Mouse (Mus musculus) heart, postnatal 0 days (tissue): Measurements from ENCODE around the gene Espn. TPM values are rescaled to one million over a fixed set of nuclear protein-coding genes. Genes with fewer than 3 reads are reported as not detected.
A peak's percentile ranks its signal among the peaks of the same experiment; 100 is the strongest.

ENCODE experiments used
- ATAC-seq: fragments of 200-750 bp; cut with Nextera tagmentation; 2 replicates; pipeline ENCODE4 v1.8.0; 2017; ENCODE audit warnings: low read depth, moderate number of reproducible peaks, moderate library complexity; ENCODE audit not compliant: insufficient read depth
- DNase-seq: peaks from one replicate; pipeline ENCODE4 v3.0.0-alpha.2; 2016; ENCODE audit warnings: low spot score
- H3K27ac ChIP-seq: fragments of 300-500 bp; sonication (generic); 2 replicates; pipeline ENCODE4 v1.5.1; 2014; ENCODE audit warnings: low read depth, mild to moderate bottlenecking
- H3K27me3 ChIP-seq: fragments of 300-500 bp; sonication (generic); 2 replicates; pipeline ENCODE4 v1.6.1; 2014; ENCODE audit warnings: low read length, mixed read lengths; ENCODE audit not compliant: control insufficient read depth, insufficient read depth
- H3K36me3 ChIP-seq: fragments of 300-500 bp; sonication (generic); replicated peaks from 2 replicates; pipeline ENCODE4 v1.6.1; 2014; ENCODE audit warnings: low read length, mixed read lengths; ENCODE audit not compliant: control insufficient read depth, insufficient read depth
- H3K4me1 ChIP-seq: fragments of 300-500 bp; sonication (generic); 2 replicates; pipeline ENCODE4 v1.6.1; 2014; ENCODE audit warnings: antibody characterized with exemption; ENCODE audit not compliant: control insufficient read depth, insufficient read depth
- H3K4me2 ChIP-seq: fragments of 300-500 bp; sonication (generic); 2 replicates; pipeline ENCODE4 v1.6.1; 2014; ENCODE audit warnings: low read depth, mild to moderate bottlenecking, low read length, moderate library complexity
- H3K4me3 ChIP-seq: fragments of 300-500 bp; sonication (generic); 2 replicates; pipeline ENCODE4 v1.5.1; 2014; ENCODE audit warnings: low read depth, low read length
- H3K9ac ChIP-seq: fragments of 300-500 bp; sonication (generic); replicated peaks from 2 replicates; pipeline ENCODE4 v1.6.1; 2014; ENCODE audit warnings: low read depth, low read length, mixed read lengths
- H3K9me3 ChIP-seq: fragments of 300-500 bp; sonication (generic); replicated peaks from 2 replicates; pipeline ENCODE4 v1.6.1; 2016; ENCODE audit warnings: low read length; ENCODE audit not compliant: control insufficient read depth
- CTCF ChIP-seq: IDR thresholded peaks from 2 replicates; pipeline ENCODE4 v1.5.1; 2016; ENCODE audit warnings: antibody characterized with exemption, control low read depth, low read depth
- EP300 ChIP-seq: IDR thresholded peaks from 2 replicates; pipeline ENCODE4 v1.6.1; 2016; ENCODE audit warnings: antibody characterized with exemption, low read depth
- WGBS: fragments of 180-500 bp; shearing (Covaris S2); extraction: QIAGEN DNeasy Blood & Tissue Kit; methylation state at CpG from one replicate; pipeline ENCODE4 v1.1.7; 2014; 5-methylcytosine and 5-hydroxymethylcytosine counted together
- polyA plus RNA-seq: library from polyadenylated mRNA; unstranded; fragments of >200 nt; fragmentation: Nextera tagmentation; extraction: Ambion mirVana; gene quantifications from 2 replicates; pipeline ENCODE4 v1.2.1, GENCODE M21; 2015
- total RNA-seq: library from RNA; depleted of rRNA; stranded (reverse); fragments of >200 nt; gene quantifications from 2 replicates; pipeline ENCODE4 v1.2.3, GENCODE M21; 2014; ENCODE audit warnings: low replicate concordance

Espn gene
- total and polyA plus RNA-seq, 2 experiments from 2014 or later = 0.34 to 0.87 TPM

GRCm38 (mm10) chr4:152101081-152101653 is 51.0 kb downstream of the Espn start:
- Histone ChIP-seq H3K9ac (no peak overlapping the region), H3K4me3 (no peak overlapping the region), H3K27ac (peak overlapping the region; percentile 76), H3K36me3 (peaks cover 37% of the 10 kb centered on the region), H3K4me1 (peaks cover 10% of the 10 kb centered on the region), H3K27me3 (no peaks in the 10 kb centered on the region), H3K4me2 (peak overlapping the region; percentile 7; the same call in 1 of the 2 replicates), H3K9me3 (no peaks in the 10 kb centered on the region)
- ATAC-seq = peak; percentile 10; the same call in 1 of the 2 replicates
- DNase-seq = peak; percentile 70
- WGBS = 52% methylated on average over 7 of the region's 7 CpGs
- TF ChIP-seq CTCF (no peak), EP300 (no peak)

DNA sequence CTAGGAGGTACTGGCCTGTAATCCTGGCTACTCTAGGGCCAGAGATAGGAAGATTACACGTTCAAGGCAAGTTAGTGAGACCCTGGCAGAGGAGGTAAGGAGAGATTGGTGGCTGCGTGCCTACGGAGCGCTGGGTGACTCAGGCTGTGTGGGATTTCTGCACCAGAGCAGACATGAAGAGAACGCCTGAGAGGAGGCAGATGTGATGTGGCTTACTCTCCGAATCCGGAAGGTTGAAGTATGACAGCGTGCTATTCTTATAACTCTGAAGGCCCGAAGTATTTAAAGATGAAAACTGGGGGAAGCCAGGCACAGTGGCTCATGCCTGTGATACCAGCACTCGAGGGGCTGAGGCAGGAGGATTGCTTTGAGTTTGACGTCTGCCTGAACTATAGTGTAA is 51.6 kb downstream of the Espn start:
- Histone ChIP-seq H3K4me1 (peaks cover 10% of the 10 kb centered on the region), H3K27ac (peak overlapping the region; percentile 76), H3K4me2 (no peak overlapping the region), H3K9ac (no peak overlapping the region), H3K27me3 (no peaks in the 10 kb centered on the region), H3K9me3 (no peaks in the 10 kb centered on the region), H3K36me3 (peaks cover 31% of the 10 kb centered on the region), H3K4me3 (no peak overlapping the region)
- WGBS = 35% methylated on average over 11 of the region's 11 CpGs
- DNase-seq = no peak
- ATAC-seq = no peak
- TF ChIP-seq EP300 (no peak), CTCF (no peak)

GRCm38 (mm10) chr4:152097911-152098799 is 54.0 kb downstream of the Espn start:
- peak overlapping the region; percentile 53 for H3K4me2 ChIP-seq
- no peak for TF ChIP-seq EP300
- no peak for TF ChIP-seq CTCF
- 0 out of 2 replicates have a peak overlapping the region, but pooled peaks have one; percentile 36 for H3K9ac ChIP-seq
- ATAC-seq (no peak), DNase-seq (no peak)
- peak overlapping the region; percentile 90 for H3K27ac ChIP-seq
- no peaks in the 10 kb centered on the region for H3K27me3 ChIP-seq
- H3K36me3 ChIP-seq = 0 out of 2 replicates have a peak, but pooled peaks cover 12% of the 10 kb centered on the region
- peaks cover 10% of the 10 kb centered on the region for H3K4me1 ChIP-seq
- WGBS = 40% methylated on average over 11 of the region's 11 CpGs
- no peaks in the 10 kb centered on the region for H3K9me3 ChIP-seq
- H3K4me3 ChIP-seq = peak overlapping the region; percentile 54

GRCm38 (mm10) chr4:152096927-152097326 is 55.2 kb downstream of the Espn start:
- H3K27ac ChIP-seq = peak overlapping the region; percentile 90
- H3K36me3 ChIP-seq = no peaks in the 10 kb centered on the region
- ATAC-seq (peak; percentile 37; the same call in 1 of the 2 replicates), DNase-seq (no peak)
- H3K4me2 ChIP-seq = peak overlapping the region; percentile 53
- TF ChIP-seq CTCF (no peak), EP300 (no peak)
- H3K4me1 ChIP-seq = peaks cover 10% of the 10 kb centered on the region
- peak overlapping the region; percentile 54 for H3K4me3 ChIP-seq
- WGBS = 53% methylated on average over 6 of the region's 6 CpGs
- no peaks in the 10 kb centered on the region for H3K27me3 ChIP-seq
- H3K9me3 ChIP-seq = no peaks in the 10 kb centered on the region
- peak overlapping the region; percentile 52 for H3K9ac ChIP-seq

- Histone ChIP-seq H3K36me3 (no peaks in the 10 kb centered on the region), H3K4me3 (peak overlapping the region; percentile 54), H3K27me3 (no peaks in the 10 kb centered on the region), H3K4me1 (peaks cover 10% of the 10 kb centered on the region), H3K9me3 (no peaks in the 10 kb centered on the region), H3K27ac (peak overlapping the region; percentile 90), H3K9ac (peak overlapping the region; percentile 52), H3K4me2 (peak overlapping the region; percentile 53)
- peak; percentile 70 for TF ChIP-seq CTCF
- no peak for TF ChIP-seq EP300
- ATAC-seq (peak; percentile 71), DNase-seq (peak; percentile 69)
- WGBS = 26% methylated on average over 27 of the region's 27 CpGs
Measured at GRCm38 (mm10) chr4:152095937-152096910, 55.9 kb downstream of the Espn start.
